Mouse (Mus musculus): Measurements from ENCODE around the gene Avil.

The Avil gene

DNA sequence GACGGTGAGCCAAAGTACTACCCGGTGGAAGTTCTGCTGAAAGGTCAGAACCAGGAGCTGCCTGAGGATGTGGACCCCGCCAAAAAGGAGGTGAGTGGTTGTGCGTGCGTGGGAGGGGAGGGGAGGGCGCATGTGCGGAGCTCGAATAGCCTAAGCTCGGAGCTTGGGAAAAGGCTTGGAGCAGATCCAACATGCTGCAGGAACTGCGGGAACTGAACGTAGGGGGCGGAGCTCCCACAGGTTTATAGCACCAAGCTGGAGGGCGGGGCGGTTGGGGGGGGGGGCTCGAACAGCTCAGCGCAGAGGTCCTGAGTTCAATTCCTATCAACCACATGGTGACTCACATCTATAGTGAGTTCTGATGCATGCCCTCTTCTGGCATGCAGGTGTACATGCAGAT lies 17.9 kb downstream of the Avil start:
- no peak for ATAC-seq (ENCODE audit: low TSS enrichment)

DNA sequence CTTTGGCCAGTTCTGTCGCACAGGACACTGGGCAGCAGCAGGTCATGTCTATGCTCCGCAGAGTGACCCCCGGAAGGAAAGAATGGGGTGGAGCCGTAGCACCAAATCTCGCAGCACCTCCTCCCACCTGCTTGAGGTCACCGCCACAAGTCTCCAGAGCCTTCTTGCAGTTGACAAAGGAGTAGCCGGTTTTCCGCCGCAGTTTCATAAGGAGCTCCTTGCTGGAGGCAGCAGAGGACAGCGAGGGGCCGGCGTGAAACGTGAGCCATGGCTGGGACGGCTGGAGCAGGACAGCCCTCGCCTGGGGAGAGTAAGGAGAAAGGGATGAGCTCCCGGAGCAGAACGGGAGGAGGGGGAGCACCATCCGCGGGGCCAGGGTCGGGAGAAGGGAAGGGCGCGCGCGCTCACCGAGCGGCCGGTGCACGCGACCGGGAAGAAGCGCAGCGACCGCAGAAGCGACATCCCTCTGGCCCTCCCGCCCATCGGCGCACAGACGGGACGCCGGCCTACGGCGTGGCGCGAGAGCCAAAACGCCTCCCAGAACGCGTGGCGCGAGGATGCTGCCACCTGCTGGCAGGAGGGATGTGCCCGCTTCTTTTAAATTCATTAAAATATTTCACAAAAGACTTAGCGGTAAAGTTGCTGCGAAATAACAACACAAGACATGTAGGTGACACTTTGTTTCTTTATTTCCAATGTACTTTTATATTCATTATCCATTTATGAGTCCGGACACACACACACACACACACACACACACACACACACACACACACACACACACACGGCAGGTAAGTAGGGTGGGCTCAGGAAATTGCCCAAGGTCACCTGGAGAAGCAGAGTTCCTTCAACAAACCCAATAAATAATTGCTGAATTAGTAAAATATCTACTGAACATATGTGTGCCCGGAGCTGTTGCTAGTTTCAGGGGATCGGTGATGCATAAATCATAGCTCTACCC lies 30.1 kb downstream of the Avil start, which contains the start of gene Tsfm:
Tsfm (minus strand) TSS at position 505 of the 961 bp plus-strand sequence.
- peak; percentile 90 for ATAC-seq (ENCODE audit: low TSS enrichment)

DNA sequence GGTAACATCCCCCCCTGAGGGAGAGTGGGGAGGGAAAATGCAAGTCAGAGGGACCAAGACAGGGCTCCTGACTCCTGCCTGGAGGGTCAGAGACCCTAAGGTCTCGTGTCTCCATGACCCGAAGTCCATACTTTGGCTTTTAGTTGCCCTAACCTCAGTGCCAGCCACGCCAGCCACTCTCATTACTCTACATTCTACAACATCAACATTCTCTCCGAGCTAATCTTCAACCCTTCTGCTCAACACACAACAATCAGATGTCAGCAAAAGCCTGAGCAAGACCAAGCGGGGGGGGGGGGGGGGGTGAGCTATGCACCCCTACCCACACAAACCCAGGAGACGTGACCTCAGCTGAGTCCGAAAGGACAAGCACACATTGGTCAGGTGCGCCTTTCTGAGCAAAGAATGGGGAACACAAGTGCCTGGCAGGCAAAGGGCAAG lies 32.8 kb downstream of the Avil start:
- ATAC-seq (ENCODE audit: low TSS enrichment), result no peak

DNA sequence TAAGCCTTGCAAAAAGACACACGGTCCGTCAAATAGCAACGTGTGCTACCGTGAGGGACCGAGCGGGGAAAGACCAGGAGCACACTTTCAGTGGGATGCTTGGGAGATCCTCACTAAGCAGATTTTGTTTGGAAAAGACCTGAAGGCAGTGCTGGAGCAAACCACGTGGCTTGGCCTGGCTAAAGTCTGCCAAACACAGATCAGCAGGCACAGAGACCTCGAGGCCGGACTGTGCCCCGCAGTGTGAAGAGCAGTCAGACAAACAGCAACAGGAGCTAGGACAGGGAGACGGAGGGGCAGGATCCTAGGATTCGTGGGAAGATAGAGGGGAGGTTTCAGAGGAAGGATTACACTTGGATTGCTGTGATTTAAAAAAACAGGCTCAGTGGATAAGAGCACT lies 35.8 kb downstream of the Avil start:
- no peak for ATAC-seq (ENCODE audit: low TSS enrichment)

DNA sequence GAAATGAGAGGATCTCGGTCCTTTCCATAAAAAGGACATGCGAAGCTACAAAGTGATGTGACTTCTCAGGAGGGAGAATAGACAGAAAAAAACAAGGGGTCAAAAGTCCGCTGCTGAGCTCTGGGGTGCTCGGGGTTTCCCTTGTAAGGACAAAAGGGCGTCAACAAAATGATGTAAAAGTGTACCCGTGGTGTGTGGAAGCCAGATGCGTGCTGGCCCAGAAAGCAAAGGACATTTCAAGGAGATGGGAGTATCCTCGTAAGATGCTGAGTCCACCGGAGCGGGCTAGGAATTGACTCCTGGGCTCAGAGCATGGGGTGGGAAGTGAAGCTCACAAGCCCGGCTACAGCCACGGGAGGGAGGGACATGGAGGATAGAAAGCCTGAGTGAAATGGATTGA lies 37.1 kb downstream of the Avil start:
- ATAC-seq (ENCODE audit: low TSS enrichment), result no peak

DNA sequence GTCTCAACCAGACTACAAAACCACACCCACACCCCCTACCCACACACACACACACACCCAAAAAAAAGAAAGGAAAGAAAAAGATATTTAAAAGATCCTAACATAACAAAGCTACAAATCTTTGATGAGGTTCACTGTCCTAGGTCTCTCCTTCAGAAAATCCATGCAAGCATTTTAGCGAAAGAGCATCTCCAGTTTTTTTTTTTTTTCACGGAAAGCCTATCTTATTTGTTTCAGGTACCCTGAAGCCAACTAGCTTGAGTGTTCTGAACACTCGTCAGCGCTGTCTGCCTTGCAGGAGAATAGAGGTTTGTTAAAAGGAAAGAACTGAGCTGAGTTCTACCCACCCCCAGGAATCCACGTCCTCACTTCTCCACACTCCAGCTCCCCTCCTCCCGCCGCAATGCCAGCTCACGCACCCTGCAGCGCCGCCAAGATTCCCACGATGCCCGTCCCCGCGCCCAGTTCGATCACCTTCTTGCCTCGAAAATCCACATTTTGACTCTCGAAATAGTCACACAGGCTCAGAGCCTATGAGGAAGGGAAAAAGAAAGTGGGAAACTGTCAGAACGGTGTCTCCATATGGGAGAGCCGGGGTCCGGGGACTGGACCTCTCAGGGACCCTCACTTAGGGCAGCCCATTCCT lies 40.2 kb downstream of the Avil start:
- ATAC-seq (ENCODE audit: low TSS enrichment), result peak; percentile 39

DNA sequence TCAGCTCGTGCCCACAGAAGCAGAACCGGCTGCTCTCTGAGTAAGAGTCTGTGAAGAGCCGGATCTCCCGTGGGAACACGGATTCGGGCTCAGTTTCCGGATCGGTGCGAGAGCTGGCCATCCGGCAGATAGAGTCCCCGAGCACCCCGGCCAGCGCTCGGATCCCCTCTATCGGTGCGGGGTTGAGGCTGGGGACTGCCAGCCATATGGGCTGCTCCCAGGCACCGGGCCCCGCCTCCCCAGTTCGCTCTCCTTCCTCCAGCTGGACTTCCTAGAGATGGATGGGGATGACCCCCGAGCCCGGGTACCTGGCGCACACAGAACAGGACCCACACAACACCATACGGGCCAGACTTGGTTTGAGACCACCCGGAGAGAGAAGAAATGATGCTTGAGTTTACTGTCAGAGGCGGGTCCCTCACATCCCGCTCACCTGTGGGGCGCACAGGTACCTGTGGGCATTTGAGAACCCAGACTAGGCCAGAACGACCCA lies 40.8 kb downstream of the Avil start, which contains the start of the genes Mettl1 and Eef1akmt3:
Mettl1 (plus strand) TSS at position 141 of the 493 bp plus-strand sequence.
Eef1akmt3 (minus strand) TSS at position 240 of the 493 bp plus-strand sequence.
- ATAC-seq (ENCODE audit: low TSS enrichment), result peak; percentile 46

DNA sequence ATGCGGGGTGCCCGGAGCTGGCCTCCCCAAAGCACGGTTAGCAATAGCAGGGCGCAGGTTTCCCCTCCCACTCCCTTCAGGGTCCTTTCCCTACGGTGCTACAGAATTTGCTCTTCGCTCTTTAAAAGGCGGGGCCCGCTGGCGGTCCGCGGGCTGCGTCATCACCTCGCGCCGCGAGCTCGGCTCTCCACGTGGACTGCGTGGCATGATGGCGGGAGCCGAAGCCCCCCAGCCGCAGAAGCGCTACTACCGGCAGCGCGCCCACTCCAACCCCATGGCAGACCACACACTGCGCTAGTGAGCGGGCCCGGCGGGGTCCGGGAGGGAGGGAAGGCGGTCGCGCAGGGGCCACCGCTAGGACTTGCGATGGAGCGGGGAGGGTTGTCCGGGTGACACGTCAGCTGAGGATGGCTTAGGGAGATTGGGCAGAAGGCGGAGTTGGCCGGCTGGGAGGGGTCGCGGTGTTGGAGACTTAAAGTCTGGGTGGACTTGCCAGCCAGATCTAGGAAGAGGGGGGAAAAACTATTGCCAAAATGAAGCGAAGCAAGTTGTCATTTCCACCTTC lies 41.3 kb downstream of the Avil start:
- peak; percentile 82 for ATAC-seq (ENCODE audit: low TSS enrichment)

DNA sequence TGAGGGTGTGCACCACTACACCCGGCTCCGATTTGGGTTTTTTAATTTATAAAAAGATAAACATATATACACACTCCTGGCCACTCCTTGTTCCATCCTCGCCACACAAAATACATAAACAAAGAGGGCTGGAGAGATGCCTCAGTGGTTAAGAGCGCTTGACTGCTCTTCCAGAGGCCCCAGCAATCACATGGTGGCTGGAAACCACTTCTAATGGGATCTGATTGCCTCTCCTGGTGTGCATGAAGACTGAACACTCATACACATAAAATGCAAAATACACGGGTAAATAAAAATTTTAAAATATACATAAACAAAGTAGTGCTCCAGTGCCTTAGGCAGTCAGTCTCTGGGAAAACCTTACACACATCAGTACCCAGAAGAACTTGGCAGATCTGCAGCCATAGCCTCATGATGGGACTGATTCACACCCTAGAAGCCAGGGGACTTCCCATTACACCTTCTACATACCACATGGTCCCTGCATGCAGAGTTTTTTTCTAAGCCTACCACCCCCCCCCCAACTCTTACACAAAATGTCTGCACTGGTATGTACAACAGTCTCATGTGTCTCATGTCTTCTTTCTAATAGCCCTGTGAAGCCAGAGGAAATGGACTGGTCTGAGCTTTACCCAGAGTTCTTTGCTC lies 42.1 kb downstream of the Avil start:
- ATAC-seq (ENCODE audit: low TSS enrichment), result no peak

DNA sequence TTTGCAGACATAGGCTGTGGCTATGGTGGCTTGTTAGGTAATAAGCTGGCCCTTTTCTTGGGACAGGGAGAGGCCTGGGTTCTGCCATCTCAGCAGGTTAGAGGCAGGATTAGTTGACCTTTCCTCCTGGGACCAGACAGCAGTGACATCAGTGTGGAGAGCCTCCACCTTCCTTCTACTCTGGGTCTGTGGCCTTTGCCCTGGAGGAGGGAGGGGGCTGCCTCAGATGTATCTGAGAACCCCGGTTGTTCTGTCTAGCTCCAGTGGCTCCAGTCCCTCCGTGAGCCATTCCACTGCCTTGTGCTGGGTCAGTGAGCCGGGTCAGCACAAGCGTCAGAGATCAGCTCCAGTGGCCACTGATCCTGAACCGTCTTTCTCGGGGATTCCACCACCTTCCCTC lies 42.7 kb downstream of the Avil start:
- ATAC-seq (ENCODE audit: low TSS enrichment), result no peak

DNA sequence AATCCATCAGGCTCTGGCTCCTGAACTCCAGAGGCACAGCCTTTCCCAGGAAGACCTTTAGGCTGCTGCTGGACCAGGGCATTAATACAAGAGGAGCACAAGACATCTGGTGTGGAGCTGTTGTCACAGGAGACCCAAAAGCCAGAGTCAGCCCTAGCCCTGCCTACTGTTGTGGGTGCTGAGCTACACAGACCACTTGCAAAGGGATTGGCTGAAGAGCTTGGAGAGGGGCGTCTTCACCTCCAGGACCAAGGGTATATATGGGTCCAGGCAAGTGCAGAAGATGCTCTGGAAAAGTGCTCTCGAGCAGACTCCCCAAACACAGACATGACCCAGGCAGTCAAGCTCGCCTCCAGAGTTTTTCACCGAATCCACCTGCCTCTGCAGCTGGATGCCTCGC lies 47.4 kb downstream of the Avil start, which contains the start of gene Cyp27b1:
Cyp27b1 (plus strand) TSS at position 297 of the 400 bp plus-strand sequence.
- ATAC-seq (ENCODE audit: low TSS enrichment), result no peak

DNA sequence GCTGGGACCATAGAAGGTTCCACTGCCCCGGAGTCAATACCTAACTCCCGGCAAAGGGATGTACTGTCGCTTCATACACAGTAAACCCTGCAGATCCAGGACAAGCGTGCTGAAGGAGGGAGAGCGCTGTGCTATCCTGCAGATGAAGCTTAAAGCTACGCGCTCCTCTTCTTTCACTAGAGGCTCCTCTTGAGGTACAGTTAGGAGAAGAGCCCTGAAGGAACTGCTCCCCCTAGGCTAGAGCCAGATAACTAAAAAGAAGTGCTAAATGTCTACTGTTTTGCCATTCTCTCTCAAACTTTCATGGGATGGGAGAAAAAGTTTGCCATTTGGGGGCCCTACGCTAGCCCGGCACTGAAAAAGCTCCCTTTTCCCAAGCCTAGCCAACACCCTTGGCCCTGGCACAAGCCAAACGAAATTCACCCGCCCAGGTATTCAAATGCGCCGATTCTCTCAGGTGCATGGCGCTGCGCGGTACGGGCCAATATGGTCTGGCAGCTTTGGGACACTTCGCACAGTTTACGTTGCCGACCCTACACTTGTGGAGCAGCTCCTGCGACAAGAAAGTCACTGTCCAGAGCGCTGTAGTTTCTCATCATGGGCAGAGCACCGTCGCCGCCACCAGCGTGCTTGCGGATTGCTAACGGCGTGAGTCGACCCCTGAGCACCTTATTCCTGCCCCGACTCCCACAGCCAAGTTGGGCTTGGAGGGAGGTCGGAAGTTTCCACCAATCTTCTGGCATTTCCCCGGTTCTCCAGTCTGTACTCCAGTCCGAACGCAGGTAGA lies 48.3 kb downstream of the Avil start:
- peak; percentile 75 for ATAC-seq (ENCODE audit: low TSS enrichment)

DNA sequence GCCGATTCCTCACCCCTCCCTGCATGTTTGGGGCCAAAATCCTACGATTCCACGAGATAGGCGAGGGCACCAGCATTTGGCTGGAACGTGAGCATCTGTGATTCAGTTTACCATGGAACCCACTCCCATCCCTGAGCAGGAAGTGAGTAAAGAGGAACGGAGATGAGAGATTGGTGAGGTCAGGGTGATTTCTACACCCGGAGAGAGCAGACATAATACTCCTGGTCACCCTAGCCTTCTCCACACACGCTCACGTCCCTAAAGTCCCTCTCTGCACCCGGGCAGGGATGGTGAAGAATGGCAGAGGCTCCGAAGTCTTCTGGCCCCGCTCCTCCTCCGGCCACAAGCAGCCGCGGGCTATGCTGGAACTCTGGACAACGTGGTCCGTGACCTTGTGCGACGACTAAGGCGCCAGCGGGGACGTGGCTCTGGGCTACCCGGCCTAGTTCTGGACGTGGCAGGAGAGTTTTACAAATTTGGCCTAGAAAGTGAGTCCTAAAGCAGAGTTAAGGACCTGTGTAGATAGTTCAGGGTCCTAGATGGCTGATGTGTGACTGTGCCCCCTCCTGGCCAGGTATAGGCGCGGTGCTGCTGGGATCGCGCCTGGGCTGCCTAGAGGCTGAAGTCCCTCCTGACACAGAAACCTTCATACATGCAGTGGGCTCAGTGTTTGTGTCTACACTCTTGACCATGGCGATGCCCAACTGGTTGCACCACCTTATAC lies 49.0 kb downstream of the Avil start:
- no peak for ATAC-seq (ENCODE audit: low TSS enrichment)

DNA sequence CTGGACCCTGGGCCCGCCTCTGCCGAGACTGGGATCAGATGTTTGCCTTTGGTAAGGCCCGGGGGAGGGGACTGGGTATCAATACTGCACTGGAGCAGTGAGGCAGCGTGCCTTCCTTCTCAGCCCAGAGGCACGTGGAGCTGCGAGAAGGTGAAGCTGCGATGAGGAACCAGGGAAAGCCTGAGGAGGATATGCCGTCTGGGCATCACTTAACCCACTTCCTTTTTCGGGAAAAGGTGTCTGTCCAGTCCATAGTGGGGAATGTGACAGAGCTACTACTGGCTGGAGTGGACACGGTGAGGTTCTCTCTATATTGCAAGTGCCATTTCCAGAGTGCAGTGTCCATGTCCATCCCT lies 49.6 kb downstream of the Avil start:
- ATAC-seq (ENCODE audit: low TSS enrichment), result no peak

DNA sequence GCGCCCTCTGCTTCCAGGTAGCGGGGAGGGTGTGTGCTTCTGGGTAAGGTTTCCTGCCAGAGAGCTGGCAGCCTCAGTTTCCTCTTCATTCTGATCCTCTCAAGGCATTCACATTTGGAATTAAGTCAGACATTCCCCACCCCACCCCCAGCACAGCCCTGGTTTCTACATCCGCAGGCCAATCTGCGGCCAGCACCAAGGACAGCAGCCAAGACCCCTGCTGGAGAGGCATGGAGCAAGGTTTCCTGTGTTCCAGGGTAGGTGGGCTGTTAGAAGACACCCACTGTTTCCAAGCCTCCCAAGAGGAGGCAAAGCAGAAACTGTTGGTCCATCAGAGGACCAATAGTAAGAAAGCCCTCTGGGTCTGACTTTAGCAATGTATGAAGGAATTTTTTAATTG lies 54.1 kb downstream of the Avil start:
- no peak for ATAC-seq (ENCODE audit: low TSS enrichment)

DNA sequence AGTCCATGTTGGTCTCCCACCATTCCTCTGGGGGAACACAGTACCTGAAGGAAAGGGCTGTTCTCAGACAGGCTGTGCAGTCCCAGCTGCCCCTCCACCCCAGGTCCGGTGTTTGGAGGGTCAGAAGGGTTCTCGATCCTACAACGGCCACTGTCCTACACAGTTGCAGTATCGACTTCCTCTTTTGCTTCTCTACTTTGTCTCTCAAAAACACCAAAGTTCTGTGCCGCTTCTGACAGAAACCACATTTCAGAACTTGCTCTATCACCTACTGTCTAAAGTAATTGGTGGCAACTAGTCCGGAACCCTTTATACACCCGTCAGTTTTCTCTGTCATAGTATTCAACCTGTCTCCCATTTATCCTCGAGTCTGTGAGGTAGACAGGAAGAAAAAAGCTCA lies 54.9 kb downstream of the Avil start:
- no peak for ATAC-seq (ENCODE audit: low TSS enrichment)

DNA sequence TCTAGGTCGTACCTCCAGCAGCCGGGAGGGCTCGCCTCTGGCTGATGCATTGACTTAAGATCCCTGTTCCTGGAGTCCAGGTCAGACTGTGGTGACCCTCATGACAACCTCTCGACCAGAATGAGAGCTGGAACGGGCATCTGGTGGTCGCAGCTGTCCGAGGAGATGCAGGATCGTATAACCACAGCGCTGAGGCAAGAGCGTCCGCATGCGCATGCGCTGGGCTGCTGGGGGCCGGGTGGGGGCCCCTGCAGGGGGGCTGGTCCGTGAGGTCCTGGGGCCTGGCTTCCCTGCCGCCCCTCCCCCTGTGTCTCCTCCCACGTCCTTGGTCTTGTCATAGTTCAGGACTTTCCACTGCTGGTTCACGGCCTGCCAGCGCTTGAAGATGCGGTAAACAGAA lies 56.0 kb downstream of the Avil start:
- ATAC-seq (ENCODE audit: low TSS enrichment), result no peak

DNA sequence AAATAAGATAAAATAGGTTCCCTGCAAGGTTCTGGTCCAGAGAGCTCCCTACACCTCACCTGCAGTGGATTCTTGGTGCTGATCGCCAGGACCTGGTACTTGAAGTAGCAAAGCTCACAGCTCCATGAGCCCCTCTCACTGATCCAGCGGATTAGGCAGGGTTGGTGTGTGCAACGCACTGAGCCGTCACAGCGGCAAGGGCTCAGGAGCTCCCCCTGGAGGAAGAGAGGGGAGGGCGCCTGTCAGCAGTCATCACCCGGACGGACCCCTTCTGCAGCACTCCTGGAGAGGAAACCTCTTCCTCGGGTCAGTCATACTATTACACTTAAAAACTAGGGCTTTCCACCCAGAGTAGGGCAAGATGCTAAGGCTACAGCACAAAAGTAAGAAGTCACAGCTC lies 57.7 kb downstream of the Avil start:
- ATAC-seq (ENCODE audit: low TSS enrichment), result peak; percentile 40

DNA sequence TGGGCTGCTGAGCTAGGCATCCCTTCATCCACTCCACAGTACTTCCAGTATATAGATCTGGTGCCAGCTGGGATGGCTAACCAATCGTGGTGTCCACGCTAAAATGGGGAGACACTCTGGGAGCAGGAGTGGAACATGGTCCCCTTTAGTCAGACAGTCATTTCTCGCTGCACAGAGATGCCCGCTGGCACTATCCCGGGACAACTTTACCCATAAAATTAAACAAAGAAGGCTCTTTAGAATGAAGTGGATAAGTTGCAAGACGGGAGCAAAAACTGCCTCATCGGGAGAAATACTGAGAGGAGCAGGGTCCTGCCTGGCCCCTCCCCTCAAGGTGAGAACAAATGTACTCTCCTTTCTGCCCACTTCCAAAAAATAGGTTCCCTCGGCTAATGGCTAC lies 58.2 kb downstream of the Avil start:
- ATAC-seq (ENCODE audit: low TSS enrichment), result no peak

All from frontal cortex, adult (tissue).